Mouse (Mus musculus): ENCODE results near the gene Entpd2.

Gene Entpd2

GRCm38 (mm10) chr2:25395721-25396596, at the start of gene Entpd2:
Entpd2 (plus strand) TSS chr2:25395874.
- peak; percentile 39 for DNase-seq (ENCODE audit: extremely low spot score, low spot score)

GRCm38 (mm10) chr2:25348162-25348561, 47.5 kb upstream of the Entpd2 start:
- no peak for DNase-seq (ENCODE audit: extremely low spot score, low spot score)

GRCm38 (mm10) chr2:25349499-25349898, 46.2 kb upstream of the Entpd2 start:
- DNase-seq (ENCODE audit: extremely low spot score, low spot score), result no peak

GRCm38 (mm10) chr2:25350701-25351100, 45.0 kb upstream of the Entpd2 start:
- no peak for DNase-seq (ENCODE audit: extremely low spot score, low spot score)

- DNase-seq (ENCODE audit: extremely low spot score, low spot score), result no peak
Measured at GRCm38 (mm10) chr2:25354211-25354610, 41.5 kb upstream of the Entpd2 start.

GRCm38 (mm10) chr2:25355419-25356066, 40.1 kb upstream of the Entpd2 start:
- DNase-seq (ENCODE audit: extremely low spot score, low spot score), result no peak

GRCm38 (mm10) chr2:25356208-25357079, 39.2 kb upstream of the Entpd2 start, which contains the start of gene Dpp7:
Dpp7 (minus strand) TSS chr2:25356359.
- peak; percentile 92 for DNase-seq (ENCODE audit: extremely low spot score, low spot score)

- DNase-seq (ENCODE audit: extremely low spot score, low spot score), result no peak
Measured at GRCm38 (mm10) chr2:25359848-25360247, 35.8 kb upstream of the Entpd2 start.

- DNase-seq (ENCODE audit: extremely low spot score, low spot score), result no peak
Measured at GRCm38 (mm10) chr2:25363478-25364178, 32.0 kb upstream of the Entpd2 start.

GRCm38 (mm10) chr2:25364313-25364712, 31.4 kb upstream of the Entpd2 start:
- no peak for DNase-seq (ENCODE audit: extremely low spot score, low spot score)

- no peak for DNase-seq (ENCODE audit: extremely low spot score, low spot score)
Measured at GRCm38 (mm10) chr2:25364761-25365090, 30.9 kb upstream of the Entpd2 start.

- peak; percentile 68 for DNase-seq (ENCODE audit: extremely low spot score, low spot score)
Measured at GRCm38 (mm10) chr2:25365091-25365761, 30.4 kb upstream of the Entpd2 start, which contains the start of gene Uap1l1. Uap1l1 (minus strand) TSS chr2:25365682.

- no peak for DNase-seq (ENCODE audit: extremely low spot score, low spot score)
Measured at GRCm38 (mm10) chr2:25369996-25370395, 25.7 kb upstream of the Entpd2 start.

- DNase-seq (ENCODE audit: extremely low spot score, low spot score), result peak; percentile 88
Measured at GRCm38 (mm10) chr2:25371764-25372643, 23.7 kb upstream of the Entpd2 start, which contains the start of gene Sapcd2. Sapcd2 (plus strand) TSS chr2:25372321.

GRCm38 (mm10) chr2:25372644-25373391, 22.9 kb upstream of the Entpd2 start:
- peak; percentile 40 for DNase-seq (ENCODE audit: extremely low spot score, low spot score)

GRCm38 (mm10) chr2:25373431-25373830, 22.2 kb upstream of the Entpd2 start:
- DNase-seq (ENCODE audit: extremely low spot score, low spot score), result no peak

GRCm38 (mm10) chr2:25376589-25376988, 19.1 kb upstream of the Entpd2 start:
- DNase-seq (ENCODE audit: extremely low spot score, low spot score), result no peak

GRCm38 (mm10) chr2:25384492-25384891, 11.2 kb upstream of the Entpd2 start:
- DNase-seq (ENCODE audit: extremely low spot score, low spot score), result no peak

GRCm38 (mm10) chr2:25391266-25391665, 4.4 kb upstream of the Entpd2 start:
- DNase-seq (ENCODE audit: extremely low spot score, low spot score), result no peak

Data from neural tube, embryonic 10.5 days (tissue).